Mouse (Mus musculus): ENCODE measurements at regions not wholly inside any gene's neighbourhood (a gene's known extent, or its start where the extent isn't known, plus 50 kb on each side); places are given as distances from the start of the nearest gene placed in this dataset.

GRCm38 (mm10) chr4:56633528-56633927 lies 106.3 kb upstream of the Gm26657 start:
- no peaks in the 10 kb centered on the region for H3K9me3 ChIP-seq (ENCODE audit: control insufficient read depth, low read length)
- ATAC-seq (replicated peaks; ENCODE audit: low FRiP score, low TSS enrichment, low read depth), result no peak
- H3K27ac ChIP-seq (ENCODE audit: low read depth), result no peak overlapping the region
- H3K27me3 ChIP-seq (replicated peaks; ENCODE audit: control insufficient read depth, insufficient read depth, low read length), result no peaks in the 10 kb centered on the region
- no peak for DNase-seq (ENCODE audit: low spot score)
- no peak overlapping the region for H3K4me2 ChIP-seq (ENCODE audit: low read length)
- H3K4me3 ChIP-seq (ENCODE audit: low read depth, low read length), result no peak overlapping the region
- no peaks in the 10 kb centered on the region for H3K36me3 ChIP-seq (ENCODE audit: control insufficient read depth, insufficient read depth, low read length)
- WGBS, result 22% methylated on average over 4 of the region's 4 CpGs
- no peak overlapping the region for H3K9ac ChIP-seq (ENCODE audit: low read length)
- H3K4me1 ChIP-seq (replicated peaks; ENCODE audit: control insufficient read depth, insufficient read depth, low read length), result 0 out of 2 replicates have a peak, but pooled peaks cover 2% of the 10 kb centered on the region

GRCm38 (mm10) chr4:56630251-56630650 lies 109.6 kb upstream of the Gm26657 start:
- no peaks in the 10 kb centered on the region for H3K27me3 ChIP-seq (replicated peaks; ENCODE audit: control insufficient read depth, insufficient read depth, low read length)
- H3K4me1 ChIP-seq (replicated peaks; ENCODE audit: control insufficient read depth, insufficient read depth, low read length), result 0 out of 2 replicates have a peak, but pooled peaks cover 2% of the 10 kb centered on the region
- H3K27ac ChIP-seq (ENCODE audit: low read depth), result no peak overlapping the region
- DNase-seq (ENCODE audit: low spot score) (no peak), ATAC-seq (replicated peaks; ENCODE audit: low FRiP score, low TSS enrichment, low read depth) (no peak)
- no peak overlapping the region for H3K4me3 ChIP-seq (ENCODE audit: low read depth, low read length)
- H3K9ac ChIP-seq (ENCODE audit: low read length), result no peak overlapping the region
- no peaks in the 10 kb centered on the region for H3K36me3 ChIP-seq (ENCODE audit: control insufficient read depth, insufficient read depth, low read length)
- no peaks in the 10 kb centered on the region for H3K9me3 ChIP-seq (ENCODE audit: control insufficient read depth, low read length)
- 67% methylated on average over 6 of the region's 6 CpGs for WGBS
- no peak overlapping the region for H3K4me2 ChIP-seq (ENCODE audit: low read length)

GRCm38 (mm10) chr4:56627206-56627605 lies 112.7 kb upstream of the Gm26657 start:
- H3K4me1 ChIP-seq (replicated peaks; ENCODE audit: control insufficient read depth, insufficient read depth, low read length), result no peaks in the 10 kb centered on the region
- WGBS, result 69% methylated on average over 7 of the region's 7 CpGs
- no peaks in the 10 kb centered on the region for H3K27me3 ChIP-seq (replicated peaks; ENCODE audit: control insufficient read depth, insufficient read depth, low read length)
- ATAC-seq (replicated peaks; ENCODE audit: low FRiP score, low TSS enrichment, low read depth) (no peak), DNase-seq (ENCODE audit: low spot score) (peak; percentile 3)
- H3K4me2 ChIP-seq (ENCODE audit: low read length), result no peak overlapping the region
- H3K9ac ChIP-seq (ENCODE audit: low read length), result no peak overlapping the region
- no peaks in the 10 kb centered on the region for H3K9me3 ChIP-seq (ENCODE audit: control insufficient read depth, low read length)
- no peak overlapping the region for H3K27ac ChIP-seq (ENCODE audit: low read depth)
- no peaks in the 10 kb centered on the region for H3K36me3 ChIP-seq (ENCODE audit: control insufficient read depth, insufficient read depth, low read length)
- H3K4me3 ChIP-seq (ENCODE audit: low read depth, low read length), result no peak overlapping the region

DNA sequence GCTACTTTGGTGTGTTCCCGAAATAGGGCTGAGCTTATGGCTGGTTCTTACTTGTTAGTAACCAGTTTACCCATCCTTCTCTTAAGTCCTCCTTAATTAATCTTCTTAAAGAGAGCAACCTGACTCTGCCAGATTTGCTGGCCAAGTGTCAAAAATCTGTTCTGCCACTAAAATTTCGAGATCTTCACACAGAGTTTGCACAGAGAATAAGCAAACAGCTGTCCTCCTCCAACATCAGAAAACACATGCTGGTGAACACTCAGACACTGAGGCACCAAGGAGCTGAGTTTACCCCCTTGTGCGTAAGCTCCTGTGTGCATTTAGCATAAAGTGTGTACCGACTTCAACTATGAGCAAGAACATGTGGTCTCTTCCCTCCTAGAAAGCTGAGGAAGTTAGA lies 118.1 kb upstream of the Gm26657 start:
- H3K4me3 ChIP-seq (ENCODE audit: low read depth, low read length), result no peak overlapping the region
- H3K4me2 ChIP-seq (ENCODE audit: low read length), result no peak overlapping the region
- WGBS, result 77% methylated on average over 4 of the region's 4 CpGs
- no peaks in the 10 kb centered on the region for H3K27me3 ChIP-seq (replicated peaks; ENCODE audit: control insufficient read depth, insufficient read depth, low read length)
- no peak overlapping the region for H3K9ac ChIP-seq (ENCODE audit: low read length)
- no peaks in the 10 kb centered on the region; the same call in 1 of the 2 replicates for H3K4me1 ChIP-seq (replicated peaks; ENCODE audit: control insufficient read depth, insufficient read depth, low read length)
- no peaks in the 10 kb centered on the region for H3K36me3 ChIP-seq (ENCODE audit: control insufficient read depth, insufficient read depth, low read length)
- H3K9me3 ChIP-seq (ENCODE audit: control insufficient read depth, low read length), result no peaks in the 10 kb centered on the region
- ATAC-seq (replicated peaks; ENCODE audit: low FRiP score, low TSS enrichment, low read depth), result no peak
- no peak overlapping the region for H3K27ac ChIP-seq (ENCODE audit: low read depth)
- no peak for DNase-seq (ENCODE audit: low spot score)

DNA sequence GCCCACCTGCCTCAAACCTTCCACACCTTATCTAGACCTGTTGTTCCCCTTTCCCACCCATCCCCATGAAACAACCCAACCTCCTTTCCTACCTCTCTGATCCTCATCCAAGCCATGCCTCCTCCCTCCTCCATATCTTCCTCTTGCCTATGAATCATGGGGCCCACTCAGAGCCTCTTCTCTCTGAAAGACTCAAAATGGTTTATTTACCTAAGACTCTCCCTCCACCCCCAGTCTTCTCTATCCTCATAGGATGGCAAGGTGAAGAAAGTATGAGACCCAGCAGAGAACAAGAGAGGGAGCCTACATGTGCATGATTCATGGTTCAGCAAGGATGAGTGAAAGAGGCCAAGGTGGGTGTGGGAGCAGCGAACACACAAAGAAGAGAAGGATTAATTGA lies 118.5 kb upstream of the Gm26657 start:
- DNase-seq (ENCODE audit: low spot score) (no peak), ATAC-seq (replicated peaks; ENCODE audit: low FRiP score, low TSS enrichment, low read depth) (no peak)
- WGBS, result 91% methylated on average over 1 of the region's 1 CpGs
- Histone ChIP-seq H3K4me2 (ENCODE audit: low read length) (no peak overlapping the region), H3K4me3 (ENCODE audit: low read depth, low read length) (no peak overlapping the region), H3K36me3 (ENCODE audit: control insufficient read depth, insufficient read depth, low read length) (no peaks in the 10 kb centered on the region), H3K4me1 (replicated peaks; ENCODE audit: control insufficient read depth, insufficient read depth, low read length) (no peaks in the 10 kb centered on the region; the same call in 1 of the 2 replicates), H3K9me3 (ENCODE audit: control insufficient read depth, low read length) (no peaks in the 10 kb centered on the region), H3K27me3 (replicated peaks; ENCODE audit: control insufficient read depth, insufficient read depth, low read length) (no peaks in the 10 kb centered on the region), H3K9ac (ENCODE audit: low read length) (no peak overlapping the region), H3K27ac (ENCODE audit: low read depth) (no peak overlapping the region)

- no peak overlapping the region for H3K27ac ChIP-seq (ENCODE audit: low read depth)
- no peak overlapping the region for H3K9ac ChIP-seq (ENCODE audit: low read length)
- ATAC-seq (replicated peaks; ENCODE audit: low FRiP score, low TSS enrichment, low read depth) (no peak), DNase-seq (ENCODE audit: low spot score) (no peak)
- 83% methylated on average over 7 of the region's 7 CpGs for WGBS
- H3K4me3 ChIP-seq (ENCODE audit: low read depth, low read length), result no peak overlapping the region
- no peak overlapping the region for H3K4me2 ChIP-seq (ENCODE audit: low read length)
- H3K36me3 ChIP-seq (ENCODE audit: control insufficient read depth, insufficient read depth, low read length), result no peaks in the 10 kb centered on the region
- H3K9me3 ChIP-seq (ENCODE audit: control insufficient read depth, low read length), result no peaks in the 10 kb centered on the region
- no peaks in the 10 kb centered on the region for H3K27me3 ChIP-seq (replicated peaks; ENCODE audit: control insufficient read depth, insufficient read depth, low read length)
- no peaks in the 10 kb centered on the region; the same call in 1 of the 2 replicates for H3K4me1 ChIP-seq (replicated peaks; ENCODE audit: control insufficient read depth, insufficient read depth, low read length)
These were observed 119.2 kb upstream of the Gm26657 start for GRCm38 (mm10) chr4:56620628-56621027.

DNA sequence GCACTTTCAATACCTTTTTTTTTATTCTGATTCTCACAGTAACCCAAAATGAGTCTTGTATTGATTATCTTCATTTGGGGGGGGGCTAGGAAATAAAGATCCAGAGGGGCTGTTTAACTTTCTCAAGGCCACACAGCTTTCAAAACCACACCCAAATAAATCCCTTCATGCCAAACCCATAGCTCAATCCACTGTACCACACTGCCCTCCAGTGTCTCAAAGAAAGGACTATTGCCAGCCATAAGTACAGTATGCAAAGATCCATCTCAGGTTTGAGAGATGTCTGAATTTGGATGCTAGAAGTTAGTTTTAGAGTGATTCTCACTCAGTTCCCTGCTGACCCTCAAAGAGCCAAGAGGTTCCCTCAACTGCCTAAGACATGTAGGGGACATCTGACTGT lies 120.1 kb upstream of the Gm26657 start:
- H3K4me2 ChIP-seq (ENCODE audit: low read length), result no peak overlapping the region
- H3K9me3 ChIP-seq (ENCODE audit: control insufficient read depth, low read length), result no peaks in the 10 kb centered on the region
- DNase-seq (ENCODE audit: low spot score) (no peak), ATAC-seq (replicated peaks; ENCODE audit: low FRiP score, low TSS enrichment, low read depth) (no peak)
- H3K27me3 ChIP-seq (replicated peaks; ENCODE audit: control insufficient read depth, insufficient read depth, low read length), result no peaks in the 10 kb centered on the region
- H3K4me3 ChIP-seq (ENCODE audit: low read depth, low read length), result no peak overlapping the region
- no peak overlapping the region for H3K27ac ChIP-seq (ENCODE audit: low read depth)
- no peaks in the 10 kb centered on the region; the same call in 1 of the 2 replicates for H3K4me1 ChIP-seq (replicated peaks; ENCODE audit: control insufficient read depth, insufficient read depth, low read length)
- H3K9ac ChIP-seq (ENCODE audit: low read length), result no peak overlapping the region
- H3K36me3 ChIP-seq (ENCODE audit: control insufficient read depth, insufficient read depth, low read length), result no peaks in the 10 kb centered on the region

GRCm38 (mm10) chr4:56619054-56619453 lies 120.8 kb upstream of the Gm26657 start:
- no peaks in the 10 kb centered on the region for H3K9me3 ChIP-seq (ENCODE audit: control insufficient read depth, low read length)
- no peak overlapping the region for H3K4me3 ChIP-seq (ENCODE audit: low read depth, low read length)
- H3K36me3 ChIP-seq (ENCODE audit: control insufficient read depth, insufficient read depth, low read length), result no peaks in the 10 kb centered on the region
- H3K27ac ChIP-seq (ENCODE audit: low read depth), result no peak overlapping the region
- H3K4me1 ChIP-seq (replicated peaks; ENCODE audit: control insufficient read depth, insufficient read depth, low read length), result no peaks in the 10 kb centered on the region; the same call in 1 of the 2 replicates
- DNase-seq (ENCODE audit: low spot score) (no peak), ATAC-seq (replicated peaks; ENCODE audit: low FRiP score, low TSS enrichment, low read depth) (no peak)
- no peak overlapping the region for H3K4me2 ChIP-seq (ENCODE audit: low read length)
- H3K27me3 ChIP-seq (replicated peaks; ENCODE audit: control insufficient read depth, insufficient read depth, low read length), result no peaks in the 10 kb centered on the region
- no peak overlapping the region for H3K9ac ChIP-seq (ENCODE audit: low read length)
- WGBS, result 85% methylated on average over 3 of the region's 3 CpGs

DNA sequence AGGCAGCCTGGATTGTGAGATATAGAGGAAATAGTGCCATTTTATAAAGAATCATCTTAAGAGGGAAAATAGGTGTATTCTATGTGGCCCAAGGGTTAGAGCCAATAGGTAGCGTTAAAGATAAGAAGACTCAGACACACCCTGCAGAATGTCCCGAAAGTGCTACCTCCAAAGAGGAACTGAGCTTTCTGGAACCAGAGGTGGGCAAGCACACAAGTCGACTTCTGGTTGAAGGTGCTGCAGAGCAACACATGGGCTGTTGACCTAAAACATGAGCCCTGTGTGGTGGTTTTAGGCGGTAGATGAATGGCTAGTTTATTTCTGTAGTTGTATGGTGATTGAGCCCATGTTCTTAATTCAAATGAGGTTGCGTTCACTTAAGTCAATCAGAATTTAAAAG lies 121.4 kb upstream of the Gm26657 start:
- Histone ChIP-seq H3K9me3 (ENCODE audit: control insufficient read depth, low read length) (no peaks in the 10 kb centered on the region), H3K27ac (ENCODE audit: low read depth) (no peak overlapping the region), H3K36me3 (ENCODE audit: control insufficient read depth, insufficient read depth, low read length) (no peaks in the 10 kb centered on the region), H3K4me2 (ENCODE audit: low read length) (no peak overlapping the region), H3K4me3 (ENCODE audit: low read depth, low read length) (no peak overlapping the region), H3K4me1 (replicated peaks; ENCODE audit: control insufficient read depth, insufficient read depth, low read length) (no peaks in the 10 kb centered on the region; the same call in 1 of the 2 replicates), H3K27me3 (replicated peaks; ENCODE audit: control insufficient read depth, insufficient read depth, low read length) (no peaks in the 10 kb centered on the region), H3K9ac (ENCODE audit: low read length) (no peak overlapping the region)
- WGBS, result 90% methylated on average over 5 of the region's 5 CpGs
- ATAC-seq (replicated peaks; ENCODE audit: low FRiP score, low TSS enrichment, low read depth) (no peak), DNase-seq (ENCODE audit: low spot score) (no peak)

All from intestine, embryonic 14.5 days (tissue).